Mouse (Mus musculus) c-Kit-positive CD71-negative TER-119-negative erythroid progenitor cells, embryonic 14.5 days (primary cell): Measurements from ENCODE around the gene Svbp.

ENCODE experiments used
- DNase-seq: peaks from one replicate; pipeline ENCODE4 v3.0.0-alpha.2; 2013; ENCODE audit warnings: low read depth

Svbp gene

GRCm38 (mm10) chr4:119190618-119191017, 4.5 kb upstream of the Svbp start:
- DNase-seq, result no peak

- no peak for DNase-seq
Observed at GRCm38 (mm10) chr4:119191273-119191672, 3.8 kb upstream of the Svbp start.

GRCm38 (mm10) chr4:119192757-119193156, 2.3 kb upstream of the Svbp start:
- DNase-seq, result no peak

- no peak for DNase-seq
Observed at GRCm38 (mm10) chr4:119195582-119196320, 645 bp downstream of the Svbp start.

GRCm38 (mm10) chr4:119198105-119198504, 3.0 kb downstream of the Svbp start:
- DNase-seq, result no peak

GRCm38 (mm10) chr4:119204672-119205071, 9.6 kb downstream of the Svbp start:
- no peak for DNase-seq

- no peak for DNase-seq
Observed at GRCm38 (mm10) chr4:119216667-119217066, 21.6 kb downstream of the Svbp start.

GRCm38 (mm10) chr4:119218169-119218568, 23.1 kb downstream of the Svbp start, which contains the start of gene Tmem269:
Gene Tmem269, minus strand, starts transcription at chr4:119218217.
- no peak for DNase-seq

GRCm38 (mm10) chr4:119223696-119224095, 28.6 kb downstream of the Svbp start:
- DNase-seq, result peak; percentile 58

- no peak for DNase-seq
Observed at GRCm38 (mm10) chr4:119224534-119224933, 29.4 kb downstream of the Svbp start.

- no peak for DNase-seq
Observed at GRCm38 (mm10) chr4:119225719-119226118, 30.6 kb downstream of the Svbp start.

- DNase-seq, result no peak
Observed at GRCm38 (mm10) chr4:119226751-119227150, 31.6 kb downstream of the Svbp start.

GRCm38 (mm10) chr4:119232410-119233255, 37.5 kb downstream of the Svbp start, which contains the start of the genes AU022252 and P3h1:
Gene AU022252, minus strand, starts transcription at chr4:119232712.
Gene P3h1, plus strand, starts transcription at chr4:119232915.
- peak; percentile 100 for DNase-seq

- no peak for DNase-seq
Observed at GRCm38 (mm10) chr4:119233256-119233901, 38.3 kb downstream of the Svbp start.

GRCm38 (mm10) chr4:119234348-119234747, 39.2 kb downstream of the Svbp start:
- no peak for DNase-seq

- DNase-seq, result no peak
Observed at GRCm38 (mm10) chr4:119238661-119239060, 43.6 kb downstream of the Svbp start.

GRCm38 (mm10) chr4:119239181-119239682, 44.1 kb downstream of the Svbp start:
- peak; percentile 68 for DNase-seq

- DNase-seq, result no peak
Observed at GRCm38 (mm10) chr4:119241664-119242063, 46.6 kb downstream of the Svbp start.

GRCm38 (mm10) chr4:119242571-119242970, 47.5 kb downstream of the Svbp start:
- no peak for DNase-seq

GRCm38 (mm10) chr4:119244468-119245240, 49.5 kb downstream of the Svbp start:
- DNase-seq, result no peak

GRCm38 (mm10) chr4:119245556-119245955, 50.5 kb downstream of the Svbp start:
- no peak for DNase-seq
